Mouse (Mus musculus) bone marrow, adult 2 months (tissue): ENCODE measurements around the gene Rpf1.

ENCODE experiments used
- CTCF ChIP-seq: fragments of 200-500 bp; IDR thresholded peaks from 2 replicates; pipeline ENCODE4 v1.5.1; 2011; ENCODE audit warnings: low read length, control low read depth; ENCODE audit not compliant: control insufficient read depth, insufficient read depth
- POLR2A ChIP-seq: fragments of 200-500 bp; IDR thresholded peaks from 2 replicates; pipeline ENCODE4 v1.6.1; 2011; ENCODE audit warnings: low read depth, mild to moderate bottlenecking, control low read depth, low read length, borderline replicate concordance; ENCODE audit not compliant: control insufficient read depth

- TF ChIP-seq CTCF, result no peak
- TF ChIP-seq POLR2A, result no peak
Measured at GRCm38 (mm10) chr3:146520226-146520797, 917 bp downstream of the Rpf1 start.
